Mouse (Mus musculus) CD4-positive, CD25-positive, alpha-beta regulatory T cell, adult 4 months (primary cell): ENCODE data around the gene Jak3. TPM values are rescaled to one million over a fixed set of nuclear protein-coding genes. Genes with fewer than 3 reads are reported as not detected.

ENCODE experiments used
- ATAC-seq: one replicate; pipeline ENCODE4 v1.8.0; 2017
- polyA plus RNA-seq, 2 experiments: library from polyadenylated mRNA; unstranded; fragments of 100-300 nt; shearing (Covaris generic); gene quantifications; one replicate each; pipeline ENCODE4 v1.2.1; 2017

Jak3 gene
- 10 to 100 TPM; 21.2 TPM for polyA plus RNA-seq

GRCm38 (mm10) chr8:71676020-71676741 is at the start of gene Jak3:
TSS of gene Jak3 (plus strand) at chr8:71676296.
- ATAC-seq, result peak; percentile 74

DNA sequence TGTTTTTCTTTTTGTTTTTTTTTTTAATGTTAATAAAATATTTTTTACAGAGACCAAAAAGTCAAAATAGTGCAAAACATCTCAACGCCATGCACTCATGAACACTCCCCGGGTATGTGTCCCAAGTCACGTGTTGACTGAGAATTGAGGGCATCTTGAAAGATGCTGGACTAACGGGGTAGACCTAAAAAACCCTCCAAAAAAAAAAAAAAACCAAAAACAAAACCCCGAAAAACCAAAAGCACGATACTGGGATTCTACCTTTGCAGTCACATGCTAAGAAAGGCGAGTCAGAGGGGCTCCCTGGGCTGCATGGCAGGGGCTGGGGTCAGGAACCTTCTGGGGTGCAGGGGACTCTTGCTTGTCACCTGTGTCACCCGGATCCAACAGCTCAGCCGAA is 49.3 kb upstream of the Jak3 start:
- no peak for ATAC-seq

DNA sequence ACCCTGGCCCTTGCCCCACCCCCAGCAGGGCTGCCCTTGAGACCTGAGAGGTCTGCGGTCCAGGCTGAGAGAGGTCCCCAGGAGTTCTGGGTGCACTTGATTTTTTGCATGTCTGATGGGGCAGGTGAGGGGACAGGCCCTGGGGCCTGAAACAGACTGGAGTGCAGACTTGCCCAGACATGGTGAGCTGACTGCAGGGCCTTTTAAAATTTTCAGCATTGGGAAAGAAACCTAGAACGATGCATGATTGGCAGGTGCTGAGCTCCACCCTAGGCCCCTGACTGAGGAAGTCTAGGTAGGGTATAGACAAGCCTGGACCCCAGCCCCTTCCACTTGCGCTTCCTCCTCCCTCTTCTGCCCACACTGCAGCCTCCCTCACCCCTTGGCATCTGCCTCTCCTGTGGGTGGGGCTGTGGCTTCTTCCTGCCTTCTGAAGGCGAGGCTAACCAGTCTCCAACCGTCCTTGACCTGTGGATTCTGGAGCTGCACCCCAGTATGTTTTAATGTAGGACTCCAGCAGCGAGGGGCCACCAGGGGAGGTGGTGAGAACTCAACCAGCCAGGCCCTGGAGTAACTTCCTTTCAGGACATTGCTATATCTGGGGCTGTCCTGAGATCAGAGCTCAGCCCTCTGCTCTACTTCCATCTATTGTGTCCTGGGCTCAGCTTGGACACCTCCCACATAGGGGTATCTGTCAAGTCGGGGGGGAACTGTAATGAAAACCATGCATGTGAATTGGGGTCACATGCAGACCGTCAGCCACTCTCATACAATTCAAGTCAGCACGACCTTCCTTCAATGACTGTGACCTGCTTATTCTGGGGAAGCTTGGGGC is 48.6 kb upstream of the Jak3 start:
- no peak for ATAC-seq

GRCm38 (mm10) chr8:71628396-71629095 is 47.5 kb upstream of the Jak3 start:
- no peak for ATAC-seq

DNA sequence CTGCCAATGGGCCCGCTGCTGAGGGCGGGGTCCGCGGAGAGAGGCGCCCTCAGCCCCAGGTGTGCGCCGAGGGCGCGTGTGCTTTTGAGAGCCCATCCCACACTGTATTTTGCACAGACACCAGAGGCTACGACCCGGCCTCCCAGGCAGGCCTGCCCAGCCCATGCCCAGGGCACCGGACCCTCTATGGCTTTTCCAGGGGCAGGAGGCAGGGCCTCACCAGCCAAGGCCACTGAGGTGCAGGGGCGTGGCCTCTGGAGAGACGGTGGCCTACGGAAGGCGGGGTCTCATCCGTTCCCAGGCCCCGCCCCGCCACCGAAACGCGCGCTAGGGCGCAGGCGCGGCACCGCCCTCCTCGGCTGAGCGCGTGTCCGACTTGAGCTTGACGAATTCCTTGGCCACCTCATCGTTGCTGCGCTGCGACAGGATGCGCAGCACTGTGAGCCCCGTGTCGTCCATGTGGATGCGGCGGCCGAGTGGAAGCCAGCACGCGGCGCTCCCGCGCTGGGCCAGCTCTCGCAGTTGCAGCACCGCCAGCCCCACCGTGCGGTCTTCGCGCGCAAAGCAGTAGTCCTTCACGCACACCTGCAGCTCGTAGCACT is 46.9 kb upstream of the Jak3 start:
- ATAC-seq, result peak; percentile 86

- no peak for ATAC-seq
Measured at GRCm38 (mm10) chr8:71629781-71630212, 46.3 kb upstream of the Jak3 start.

- ATAC-seq, result no peak
Measured at GRCm38 (mm10) chr8:71630761-71631160, 45.3 kb upstream of the Jak3 start.

- ATAC-seq, result no peak
Measured at GRCm38 (mm10) chr8:71631897-71632296, 44.2 kb upstream of the Jak3 start.

- ATAC-seq, result no peak
Measured at GRCm38 (mm10) chr8:71633164-71633563, 42.9 kb upstream of the Jak3 start.

DNA sequence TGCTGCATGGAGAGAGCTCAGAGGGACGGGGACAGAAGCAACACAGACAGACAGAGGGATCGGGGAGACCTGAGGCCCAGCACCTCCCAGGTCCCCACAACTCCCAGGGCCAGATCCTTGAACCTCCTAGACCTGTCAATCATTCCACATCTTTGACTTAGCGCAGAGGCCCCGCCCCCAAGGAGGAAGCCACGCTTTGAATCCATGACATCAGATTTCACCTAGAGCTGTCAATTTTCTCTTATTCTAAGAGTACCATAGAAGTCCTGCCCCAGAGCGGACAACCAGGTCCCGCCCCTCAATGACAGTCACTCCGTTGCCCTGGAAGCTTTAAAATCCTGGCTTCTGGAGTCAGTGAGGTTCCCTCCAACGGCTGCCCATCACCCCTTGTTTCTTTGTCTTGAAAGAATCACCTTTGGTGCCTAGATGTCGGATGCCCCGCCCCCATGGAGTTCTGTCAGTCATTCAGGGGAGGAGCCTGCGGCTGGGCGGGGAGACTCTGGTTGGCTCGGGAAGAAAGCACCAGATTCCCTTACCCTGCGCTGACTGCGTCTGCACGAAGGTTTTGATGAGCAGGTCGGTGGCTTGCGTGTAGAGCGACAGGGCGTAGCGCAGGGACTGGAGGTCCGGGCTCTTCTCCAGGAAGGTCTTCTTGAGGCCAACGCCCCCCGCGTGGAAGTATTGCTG is 42.0 kb upstream of the Jak3 start:
- ATAC-seq, result peak; percentile 65

- ATAC-seq, result no peak
Measured at GRCm38 (mm10) chr8:71637149-71638095, 38.7 kb upstream of the Jak3 start.

- no peak for ATAC-seq
Measured at GRCm38 (mm10) chr8:71638321-71638720, 37.8 kb upstream of the Jak3 start.

DNA sequence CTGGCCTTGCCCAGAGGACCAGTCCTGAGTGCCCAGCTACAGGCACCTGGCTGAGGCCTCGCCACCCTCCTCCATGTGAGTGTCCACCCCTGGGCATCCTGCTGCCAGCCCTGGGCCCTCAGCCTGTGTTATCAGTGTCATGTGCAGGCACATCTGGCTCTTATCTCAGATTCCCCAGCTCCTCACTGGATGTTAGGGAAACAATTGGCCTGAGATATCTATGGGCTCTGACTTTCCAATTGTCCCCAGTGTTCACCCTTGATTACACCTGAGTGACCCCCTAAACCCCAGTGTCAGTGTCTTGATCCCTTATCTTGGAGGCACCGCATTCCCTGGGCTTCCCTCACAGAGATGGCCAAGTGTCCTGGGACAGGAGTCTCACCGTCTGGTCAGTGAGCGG is 36.8 kb upstream of the Jak3 start:
- ATAC-seq, result no peak

DNA sequence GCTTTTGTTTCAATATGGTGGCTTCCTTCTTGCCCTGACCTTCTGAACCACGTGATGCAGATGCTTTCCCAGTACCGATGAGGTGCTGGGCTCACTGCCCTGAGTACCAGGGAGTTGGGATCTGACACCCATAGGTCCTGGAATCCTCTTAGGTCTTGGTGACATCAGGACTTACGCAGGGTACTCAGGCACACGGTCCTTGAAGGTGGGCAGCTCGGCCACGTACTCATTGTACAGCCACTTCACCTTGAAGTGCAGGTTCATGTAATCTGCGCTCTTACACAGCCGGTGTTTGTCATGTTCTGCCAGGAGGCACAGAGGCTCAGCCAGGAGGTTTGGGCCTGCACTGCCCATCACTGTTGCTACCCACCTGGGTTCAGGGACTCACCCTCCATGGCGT is 30.6 kb upstream of the Jak3 start:
- ATAC-seq, result no peak

DNA sequence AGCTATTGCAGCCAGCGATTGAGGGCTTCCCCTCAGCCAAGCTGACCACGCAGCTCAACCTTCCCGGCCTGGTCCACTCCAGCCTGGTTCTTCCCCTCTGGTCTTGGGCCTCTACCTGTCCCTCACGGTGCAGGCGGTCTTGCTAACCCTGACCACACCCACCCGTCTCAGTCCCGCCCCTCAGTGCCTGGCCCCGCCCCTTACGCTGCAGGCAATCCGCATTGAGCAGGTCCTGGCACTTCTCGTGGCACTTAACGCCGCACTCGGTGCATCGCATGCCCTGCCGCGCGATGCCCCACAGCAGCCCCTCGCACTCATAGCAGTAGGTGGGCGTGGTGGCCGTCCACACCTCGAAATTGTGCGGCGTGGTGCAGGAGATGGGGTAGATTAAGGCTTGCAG is 21.5 kb upstream of the Jak3 start:
- no peak for ATAC-seq

- ATAC-seq, result no peak
Measured at GRCm38 (mm10) chr8:71657816-71658215, 18.3 kb upstream of the Jak3 start.

GRCm38 (mm10) chr8:71658515-71659049 is 17.5 kb upstream of the Jak3 start:
- no peak for ATAC-seq

GRCm38 (mm10) chr8:71659751-71660150 is 16.3 kb upstream of the Jak3 start:
- ATAC-seq, result no peak

DNA sequence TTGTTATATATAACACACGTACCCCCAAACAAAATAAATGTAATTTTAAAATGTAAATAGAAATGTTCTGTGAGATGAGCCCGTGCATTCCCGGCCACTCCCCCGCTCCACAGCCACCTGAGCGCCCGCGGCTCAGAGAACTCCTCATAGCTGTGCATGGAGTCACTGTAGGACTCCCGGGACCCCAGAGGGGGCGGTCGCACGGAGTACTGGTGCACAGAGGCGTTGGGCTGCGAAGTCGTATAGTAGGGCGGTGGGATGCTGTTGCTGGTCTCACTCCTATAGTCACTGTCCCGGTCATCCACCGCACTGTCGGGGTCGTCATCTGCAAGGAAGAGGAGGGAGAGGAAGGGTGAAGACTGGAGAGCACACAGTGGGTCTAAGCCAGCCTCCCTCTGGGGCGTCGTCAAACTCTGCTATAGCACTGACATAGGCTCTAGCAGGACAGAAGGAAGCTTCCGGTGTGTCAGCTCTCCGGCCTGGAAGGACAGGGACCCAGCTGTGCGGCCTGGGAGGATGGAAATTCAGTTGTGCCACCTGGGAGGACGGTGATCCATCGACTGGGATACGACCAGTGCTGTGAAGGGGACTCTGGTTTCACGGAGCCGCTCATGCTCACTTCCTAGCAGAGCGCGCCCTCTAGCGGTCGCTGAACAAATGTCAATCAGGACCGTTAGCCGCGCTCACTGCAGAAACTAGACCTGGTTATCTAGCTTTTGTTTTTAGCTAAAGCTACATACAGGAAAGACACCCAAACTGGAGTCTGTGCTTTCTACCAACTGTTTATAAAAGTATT is 15.6 kb upstream of the Jak3 start:
- ATAC-seq, result peak; percentile 76
